Mouse (Mus musculus) cerebellum, adult 2 months (tissue): ENCODE measurements around the gene Mettl11b. TPM values are rescaled to one million over a fixed set of nuclear protein-coding genes. Genes with fewer than 3 reads are reported as not detected.

Experiments
- DNase-seq, 2 experiments: peaks; one replicate each; pipeline ENCODE4 v3.0.0; 2021
- H3K27ac ChIP-seq: fragments of 200-500 bp; 2 replicates; pipeline ENCODE4 v1.5.1; 2012; ENCODE audit warnings: low read length, control low read depth, inconsistent platforms; ENCODE audit not compliant: insufficient read depth
- H3K27me3 ChIP-seq: fragments of 200-500 bp; 2 replicates; pipeline ENCODE4 v1.6.1; 2012; ENCODE audit warnings: inconsistent platforms, mild to moderate bottlenecking, low read length, moderate library complexity; ENCODE audit not compliant: control insufficient read depth, insufficient read depth
- H3K4me1 ChIP-seq: fragments of 200-500 bp; 2 replicates; pipeline ENCODE4 v1.6.1; 2011; ENCODE audit warnings: low read length; ENCODE audit not compliant: control insufficient read depth, insufficient read depth
- H3K4me3 ChIP-seq: fragments of 200-500 bp; replicated peaks from 2 replicates; pipeline ENCODE3; 2011; ENCODE audit warnings: mild to moderate bottlenecking, low read depth, low read length, control low read depth; ENCODE audit not compliant: insufficient read depth
- CTCF ChIP-seq: fragments of 200-500 bp; IDR thresholded peaks from 2 replicates; pipeline ENCODE4 v1.5.1; 2011; ENCODE audit warnings: low read depth, mild to moderate bottlenecking, control low read depth, low read length, moderate library complexity, borderline replicate concordance; ENCODE audit not compliant: insufficient read depth
- POLR2A ChIP-seq: fragments of 200-500 bp; IDR thresholded peaks from 2 replicates; pipeline ENCODE4 v1.6.1; 2011; ENCODE audit warnings: low read length, control low read depth, borderline replicate concordance; ENCODE audit not compliant: insufficient read depth
- WGBS: fragments of 180-500 bp; shearing (Covaris S2); methylation state at CpG from one replicate; pipeline ENCODE4 v1.1.7; 2018; 5-methylcytosine and 5-hydroxymethylcytosine counted together
- polyA plus RNA-seq: library from polyadenylated mRNA; depleted of rRNA; stranded (reverse); fragments of >200 nt; gene quantifications from 2 replicates; pipeline ENCODE4 v1.2.3, GENCODE M21; 2012; rRNA removed

The Mettl11b gene
- polyA plus RNA-seq, 1 experiment, result 0.10 TPM

DNA sequence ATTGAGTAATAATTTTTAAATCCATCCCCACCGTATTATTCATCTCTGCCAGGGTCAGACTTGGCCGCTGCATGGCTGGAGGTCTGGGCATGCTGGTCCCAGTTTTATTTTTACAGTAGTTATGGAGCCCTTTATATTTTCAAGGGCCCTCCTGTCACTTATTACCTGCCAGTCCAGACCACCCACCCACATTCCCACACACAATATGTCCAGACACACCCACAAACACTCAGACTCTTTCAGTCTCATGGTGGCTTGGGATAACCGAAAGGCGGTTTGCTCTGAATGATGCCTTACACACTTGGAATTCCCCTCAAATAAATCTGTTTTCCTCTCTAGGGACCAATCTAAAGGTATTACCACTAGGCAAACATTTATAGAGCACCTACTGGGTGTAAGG, 55.1 kb downstream of the Mettl11b start:
- WGBS, result 97% methylated on average over 4 of the region's 4 CpGs
- no peak for TF ChIP-seq CTCF
- no peaks in the 10 kb centered on the region for H3K4me1 ChIP-seq
- H3K4me3 ChIP-seq, result no peak overlapping the region
- DNase-seq, result no peak
- H3K27me3 ChIP-seq, result no peaks in the 10 kb centered on the region
- no peak overlapping the region for H3K27ac ChIP-seq

DNA sequence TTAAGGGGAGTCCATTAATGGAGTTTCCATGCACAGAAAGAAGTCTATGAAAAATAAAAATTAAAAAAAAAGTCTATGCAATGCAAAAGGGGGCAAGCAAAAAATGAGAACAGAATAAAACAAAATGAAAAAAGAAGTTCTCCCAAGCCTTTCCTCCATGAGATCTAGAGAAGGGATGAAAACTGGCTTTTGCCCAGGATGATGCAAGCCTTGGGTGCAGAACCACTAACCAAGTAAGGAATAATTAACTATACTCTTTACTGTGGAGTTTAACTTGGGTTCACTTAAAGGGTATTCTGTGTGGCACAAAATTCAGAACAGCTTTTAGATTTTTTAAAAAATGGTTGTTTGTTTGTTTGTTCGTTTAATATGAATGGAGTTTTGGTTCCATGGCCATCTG, 62.6 kb downstream of the Mettl11b start:
- DNase-seq, result no peak
- 87% methylated on average over 1 of the region's 1 CpGs for WGBS
- Histone ChIP-seq H3K27me3 (no peaks in the 10 kb centered on the region), H3K27ac (no peak overlapping the region), H3K4me1 (no peaks in the 10 kb centered on the region), H3K4me3 (no peak overlapping the region)
- TF ChIP-seq CTCF (no peak), POLR2A (no peak)

- no peak overlapping the region for H3K4me3 ChIP-seq
- H3K27me3 ChIP-seq, result no peaks in the 10 kb centered on the region
- H3K27ac ChIP-seq, result no peak overlapping the region
- TF ChIP-seq CTCF (no peak), POLR2A (no peak)
- no peaks in the 10 kb centered on the region for H3K4me1 ChIP-seq
- DNase-seq, result no peak
Observed at GRCm38 (mm10) chr1:163658535-163658928, 66.5 kb downstream of the Mettl11b start.

DNA sequence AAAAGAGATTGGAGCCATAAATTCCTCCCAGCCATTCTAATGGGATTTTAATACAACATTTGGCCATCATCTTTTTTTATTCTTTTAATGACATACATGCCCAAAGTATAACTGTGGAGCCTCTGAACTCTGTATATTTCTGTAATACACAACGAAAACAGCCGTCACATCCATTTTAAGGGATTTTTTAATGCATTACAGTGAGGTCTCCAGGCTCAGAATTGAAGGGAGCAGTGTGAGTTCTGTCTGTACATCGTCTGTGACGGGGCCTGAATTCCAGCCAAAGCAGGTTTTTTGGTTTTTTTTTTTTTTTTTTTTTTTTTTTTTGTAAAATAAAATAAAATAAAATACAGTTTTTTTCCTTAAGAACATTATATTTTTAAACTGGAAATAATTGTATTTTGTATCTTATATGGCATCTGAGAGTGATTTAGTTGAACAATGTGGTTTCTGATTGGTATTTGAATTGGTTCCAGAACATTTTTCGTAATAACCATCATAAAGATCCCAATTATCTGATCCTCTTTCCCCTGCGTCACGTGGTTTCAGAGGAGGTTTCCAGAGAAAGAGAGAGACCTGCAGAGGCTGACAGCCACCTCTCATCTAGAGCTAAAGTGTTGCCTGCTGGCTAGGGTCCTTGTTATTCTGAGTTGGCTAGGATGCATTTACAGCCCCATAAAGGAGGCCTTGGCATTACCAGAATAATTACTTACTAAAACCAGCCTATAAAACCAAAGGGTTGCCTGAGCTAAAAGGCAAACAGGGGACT, 67.1 kb downstream of the Mettl11b start:
- DNase-seq, result no peak
- H3K4me1 ChIP-seq, result no peaks in the 10 kb centered on the region
- no peaks in the 10 kb centered on the region for H3K27me3 ChIP-seq
- TF ChIP-seq CTCF, result no peak
- TF ChIP-seq POLR2A, result no peak
- 51% methylated on average over 7 of the region's 7 CpGs for WGBS
- no peak overlapping the region for H3K27ac ChIP-seq
- H3K4me3 ChIP-seq, result no peak overlapping the region

- Histone ChIP-seq H3K27me3 (no peaks in the 10 kb centered on the region), H3K27ac (no peak overlapping the region), H3K4me1 (no peaks in the 10 kb centered on the region), H3K4me3 (no peak overlapping the region)
- no peak for TF ChIP-seq CTCF
- no peak for TF ChIP-seq POLR2A
- WGBS, result 71% methylated on average over 2 of the region's 2 CpGs
- DNase-seq, result no peak
Observed at GRCm38 (mm10) chr1:163657056-163657455, 68.0 kb downstream of the Mettl11b start.

DNA sequence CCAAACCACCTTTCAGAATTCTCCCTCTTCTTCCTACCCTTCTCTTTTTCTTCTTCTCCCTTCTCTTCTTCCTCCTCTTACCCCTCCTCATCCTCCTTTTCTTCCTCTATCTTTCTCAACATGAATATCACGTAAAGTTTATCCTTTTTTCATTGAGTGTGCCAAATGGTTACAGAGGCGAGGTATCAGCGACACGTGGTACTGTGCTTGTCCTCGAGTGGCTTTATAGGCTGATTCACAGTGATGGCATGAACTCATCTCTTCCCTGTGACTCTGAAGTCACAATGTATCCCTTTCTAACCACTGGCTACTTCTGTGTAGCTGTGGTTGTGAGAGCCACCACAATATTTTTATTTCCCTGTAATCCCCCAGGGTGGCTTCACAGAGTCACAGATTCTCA, 68.6 kb downstream of the Mettl11b start:
- TF ChIP-seq CTCF (no peak), POLR2A (no peak)
- Histone ChIP-seq H3K27me3 (no peaks in the 10 kb centered on the region), H3K4me3 (no peak overlapping the region), H3K4me1 (no peaks in the 10 kb centered on the region), H3K27ac (no peak overlapping the region)
- no peak for DNase-seq
- WGBS, result 91% methylated on average over 5 of the region's 5 CpGs

Other genes with a start within 250 kb of the Mettl11b start
- gene Kifap3, start 54.4 kb upstream of the Mettl11b start, polyA plus RNA-seq, result 104 and 111 TPM in 2 replicates
- gene Scyl3, start 203.9 kb upstream of the Mettl11b start, polyA plus RNA-seq, result 19.3 and 21.2 TPM in 2 replicates